Mouse (Mus musculus): ENCODE data around the gene Ms4a2. TPM values are rescaled to one million over a fixed set of nuclear protein-coding genes. Genes with fewer than 3 reads are reported as not detected.

Gene Ms4a2
- not detected in 2 replicates for polyA plus RNA-seq (2016; fragmentation: Nextera tagmentation; extraction: Ambion mirVana)

- no peaks in the 10 kb centered on the region for H3K9me3 ChIP-seq (replicated peaks)
- no peaks in the 10 kb centered on the region for H3K27me3 ChIP-seq (ENCODE audit: low read depth, poor library complexity, severe bottlenecking)
- WGBS = 89% methylated on average over 2 of the region's 2 CpGs
- H3K36me3 ChIP-seq = no peaks in the 10 kb centered on the region
- H3K4me1 ChIP-seq = no peaks in the 10 kb centered on the region
- no peak for DNase-seq (ENCODE audit: low spot score)
- no peak within 1 kb of the TSS for H3K27ac ChIP-seq
- H3K4me3 ChIP-seq = no peak within 1 kb of the TSS
Observed at GRCm38 (mm10) chr19:11623551-11623950, at the start of gene Ms4a2. TSS of gene Ms4a2 (minus strand) at chr19:11623719.

- Histone ChIP-seq H3K4me1 (no peaks in the 10 kb centered on the region), H3K9me3 (replicated peaks) (no peaks in the 10 kb centered on the region), H3K36me3 (no peaks in the 10 kb centered on the region), H3K4me3 (no peak overlapping the region), H3K27ac (no peak overlapping the region), H3K27me3 (ENCODE audit: low read depth, poor library complexity, severe bottlenecking) (no peaks in the 10 kb centered on the region)
- DNase-seq (ENCODE audit: low spot score) = no peak
Observed at GRCm38 (mm10) chr19:11661562-11661961, 38.0 kb upstream of the Ms4a2 start.

GRCm38 (mm10) chr19:11660459-11660858 lies 36.9 kb upstream of the Ms4a2 start, which contains the start of gene Oosp2:
TSS of gene Oosp2 (minus strand) at chr19:11660559.
- Histone ChIP-seq H3K4me3 (no peak within 1 kb of the TSS), H3K4me1 (no peaks in the 10 kb centered on the region), H3K27me3 (ENCODE audit: low read depth, poor library complexity, severe bottlenecking) (no peaks in the 10 kb centered on the region), H3K36me3 (no peaks in the 10 kb centered on the region), H3K27ac (no peak within 1 kb of the TSS), H3K9me3 (replicated peaks) (no peaks in the 10 kb centered on the region)
- WGBS = 94% methylated on average over 5 of the region's 5 CpGs
- DNase-seq (ENCODE audit: low spot score) = no peak

GRCm38 (mm10) chr19:11659142-11659541 lies 35.6 kb upstream of the Ms4a2 start:
- no peak for DNase-seq (ENCODE audit: low spot score)
- no peak overlapping the region for H3K4me3 ChIP-seq
- H3K27ac ChIP-seq = no peak overlapping the region
- no peaks in the 10 kb centered on the region for H3K9me3 ChIP-seq (replicated peaks)
- no peaks in the 10 kb centered on the region for H3K27me3 ChIP-seq (ENCODE audit: low read depth, poor library complexity, severe bottlenecking)
- H3K4me1 ChIP-seq = no peaks in the 10 kb centered on the region
- WGBS = 86% methylated on average over 2 of the region's 2 CpGs
- no peaks in the 10 kb centered on the region for H3K36me3 ChIP-seq

GRCm38 (mm10) chr19:11649564-11649963 lies 26.0 kb upstream of the Ms4a2 start:
- H3K36me3 ChIP-seq = no peaks in the 10 kb centered on the region
- WGBS = 92% methylated on average over 4 of the region's 4 CpGs
- no peak for DNase-seq (ENCODE audit: low spot score)
- H3K4me3 ChIP-seq = no peak overlapping the region
- no peak overlapping the region for H3K27ac ChIP-seq
- no peaks in the 10 kb centered on the region for H3K9me3 ChIP-seq (replicated peaks)
- H3K4me1 ChIP-seq = no peaks in the 10 kb centered on the region
- no peaks in the 10 kb centered on the region for H3K27me3 ChIP-seq (ENCODE audit: low read depth, poor library complexity, severe bottlenecking)

GRCm38 (mm10) chr19:11646166-11646565 lies 22.6 kb upstream of the Ms4a2 start:
- H3K27ac ChIP-seq = no peak overlapping the region
- no peak for DNase-seq (ENCODE audit: low spot score)
- H3K9me3 ChIP-seq (replicated peaks) = no peaks in the 10 kb centered on the region
- H3K27me3 ChIP-seq (ENCODE audit: low read depth, poor library complexity, severe bottlenecking) = no peaks in the 10 kb centered on the region
- H3K36me3 ChIP-seq = no peaks in the 10 kb centered on the region
- H3K4me1 ChIP-seq = no peaks in the 10 kb centered on the region
- no peak overlapping the region for H3K4me3 ChIP-seq
- WGBS = 84% methylated on average over 3 of the region's 3 CpGs

- 73% methylated on average over 1 of the region's 1 CpGs for WGBS
- H3K27ac ChIP-seq = no peak within 1 kb of the TSS
- H3K27me3 ChIP-seq (ENCODE audit: low read depth, poor library complexity, severe bottlenecking) = no peaks in the 10 kb centered on the region
- H3K4me1 ChIP-seq = no peaks in the 10 kb centered on the region
- no peaks in the 10 kb centered on the region for H3K9me3 ChIP-seq (replicated peaks)
- H3K4me3 ChIP-seq = no peak within 1 kb of the TSS
- DNase-seq (ENCODE audit: low spot score) = no peak
- H3K36me3 ChIP-seq = no peaks in the 10 kb centered on the region
Observed at GRCm38 (mm10) chr19:11640732-11641131, 17.2 kb upstream of the Ms4a2 start, which contains the start of gene Ms4a3. TSS of gene Ms4a3 (minus strand) at chr19:11640851.

GRCm38 (mm10) chr19:11639038-11639437 lies 15.5 kb upstream of the Ms4a2 start:
- no peak for DNase-seq (ENCODE audit: low spot score)
- no peak overlapping the region for H3K4me3 ChIP-seq
- no peaks in the 10 kb centered on the region for H3K4me1 ChIP-seq
- 83% methylated on average over 4 of the region's 4 CpGs for WGBS
- no peaks in the 10 kb centered on the region for H3K36me3 ChIP-seq
- H3K27ac ChIP-seq = no peak overlapping the region
- H3K27me3 ChIP-seq (ENCODE audit: low read depth, poor library complexity, severe bottlenecking) = no peaks in the 10 kb centered on the region
- H3K9me3 ChIP-seq (replicated peaks) = no peaks in the 10 kb centered on the region

GRCm38 (mm10) chr19:11635572-11635971 lies 12.1 kb upstream of the Ms4a2 start:
- WGBS = 83% methylated on average over 5 of the region's 5 CpGs
- DNase-seq (ENCODE audit: low spot score) = no peak
- no peaks in the 10 kb centered on the region for H3K4me1 ChIP-seq
- H3K27me3 ChIP-seq (ENCODE audit: low read depth, poor library complexity, severe bottlenecking) = no peaks in the 10 kb centered on the region
- no peaks in the 10 kb centered on the region for H3K9me3 ChIP-seq (replicated peaks)
- H3K27ac ChIP-seq = no peak overlapping the region
- no peak overlapping the region for H3K4me3 ChIP-seq
- no peaks in the 10 kb centered on the region for H3K36me3 ChIP-seq

GRCm38 (mm10) chr19:11634330-11634729 lies 10.8 kb upstream of the Ms4a2 start:
- WGBS = 85% methylated on average over 2 of the region's 2 CpGs
- Histone ChIP-seq H3K36me3 (no peaks in the 10 kb centered on the region), H3K27ac (no peak overlapping the region), H3K4me1 (no peaks in the 10 kb centered on the region), H3K4me3 (no peak overlapping the region), H3K27me3 (ENCODE audit: low read depth, poor library complexity, severe bottlenecking) (no peaks in the 10 kb centered on the region), H3K9me3 (replicated peaks) (no peaks in the 10 kb centered on the region)
- DNase-seq (ENCODE audit: low spot score) = no peak

GRCm38 (mm10) chr19:11633732-11634131 lies 10.2 kb upstream of the Ms4a2 start:
- Histone ChIP-seq H3K36me3 (no peaks in the 10 kb centered on the region), H3K27ac (no peak overlapping the region), H3K9me3 (replicated peaks) (no peaks in the 10 kb centered on the region), H3K4me3 (no peak overlapping the region), H3K4me1 (no peaks in the 10 kb centered on the region), H3K27me3 (ENCODE audit: low read depth, poor library complexity, severe bottlenecking) (no peaks in the 10 kb centered on the region)
- 94% methylated on average over 1 of the region's 1 CpGs for WGBS
- DNase-seq (ENCODE audit: low spot score) = no peak

- Histone ChIP-seq H3K9me3 (replicated peaks) (no peaks in the 10 kb centered on the region), H3K27ac (no peak overlapping the region), H3K36me3 (no peaks in the 10 kb centered on the region), H3K4me1 (no peaks in the 10 kb centered on the region), H3K27me3 (ENCODE audit: low read depth, poor library complexity, severe bottlenecking) (no peaks in the 10 kb centered on the region), H3K4me3 (no peak overlapping the region)
- 67% methylated on average over 5 of the region's 5 CpGs for WGBS
- no peak for DNase-seq (ENCODE audit: low spot score)
Observed at GRCm38 (mm10) chr19:11625231-11625630, 1.7 kb upstream of the Ms4a2 start.

- H3K9me3 ChIP-seq (replicated peaks) = no peaks in the 10 kb centered on the region
- H3K27ac ChIP-seq = no peak overlapping the region
- H3K4me1 ChIP-seq = no peaks in the 10 kb centered on the region
- H3K4me3 ChIP-seq = no peak overlapping the region
- H3K36me3 ChIP-seq = no peaks in the 10 kb centered on the region
- no peaks in the 10 kb centered on the region for H3K27me3 ChIP-seq (ENCODE audit: low read depth, poor library complexity, severe bottlenecking)
- no peak for DNase-seq (ENCODE audit: low spot score)
Observed at GRCm38 (mm10) chr19:11624800-11625199, 1.3 kb upstream of the Ms4a2 start.

GRCm38 (mm10) chr19:11617983-11618382 lies 5.5 kb downstream of the Ms4a2 start:
- Histone ChIP-seq H3K4me1 (no peaks in the 10 kb centered on the region), H3K9me3 (replicated peaks) (no peaks in the 10 kb centered on the region), H3K36me3 (no peaks in the 10 kb centered on the region), H3K4me3 (no peak overlapping the region), H3K27me3 (ENCODE audit: low read depth, poor library complexity, severe bottlenecking) (no peaks in the 10 kb centered on the region), H3K27ac (no peak overlapping the region)
- no peak for DNase-seq (ENCODE audit: low spot score)
